Comparison of ENCODE assay signal across 9 mouse cellular contexts in the genomic region with DNA sequence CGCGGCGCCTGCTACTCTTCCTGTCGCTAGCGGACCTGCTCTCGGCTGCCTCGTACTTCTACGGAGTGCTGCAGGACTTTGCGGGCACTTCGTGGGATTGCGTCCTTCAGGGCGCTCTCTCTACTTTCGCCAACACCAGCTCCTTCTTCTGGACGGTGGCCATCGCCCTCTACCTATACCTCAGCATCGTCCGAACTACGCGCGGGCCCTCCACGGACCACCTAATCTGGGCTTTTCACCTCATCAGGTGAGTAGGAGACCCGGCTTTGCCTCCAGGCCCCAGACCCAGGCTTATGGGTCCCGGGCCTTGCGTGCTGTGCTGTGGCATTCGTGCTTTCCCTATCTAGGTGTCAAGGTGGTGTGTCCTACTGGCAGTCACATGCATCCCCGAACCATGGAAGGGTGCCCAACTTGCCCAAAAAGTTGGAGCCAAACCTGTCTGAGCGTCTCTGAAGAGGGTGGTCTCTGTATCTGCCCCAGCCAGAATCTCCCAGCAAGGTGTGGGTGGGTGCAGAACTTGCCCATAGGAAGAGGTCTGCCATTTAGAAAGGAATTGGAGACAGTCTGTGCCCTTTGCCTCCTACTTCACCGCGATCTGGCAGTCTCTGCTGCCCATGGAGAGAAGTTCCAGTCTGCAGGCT. TPM values are rescaled to one million over a fixed set of nuclear protein-coding genes. Genes with fewer than 3 reads are reported as not detected.
DNase-seq lines count a peak whose midpoint lies in the region; ATAC-seq lines count a peak whose summit lies in the region.
"Had no signal": no experiment of that assay in that cellular context is flagged by ENCODE, and none has a peak within 500 bp of the region (broad histone marks: within the 10 kb centered on the region; RNA-seq: fewer than 3 reads in every experiment).

No protein-coding gene starts in this region.

- ATAC-seq in heart, embryonic 11.5 days (replicated peaks; ENCODE audit: insufficient number of reproducible peaks, low FRiP score, low TSS enrichment), result no peak; the same call in 1 of the 2 replicates
- ATAC-seq in hindbrain, embryonic 14.5 days (ENCODE audit: low FRiP score), result no peak
- no peak for ATAC-seq in midbrain, embryonic 14.5 days (ENCODE audit: low FRiP score, low TSS enrichment)

- peak overlapping the region; percentile 8; the same call in 1 of the 2 replicates for H3K27ac ChIP-seq in heart, embryonic 11.5 days (ENCODE audit: low read depth, low read length)
- H3K27ac ChIP-seq in brown adipose tissue, adult 24 weeks (replicated peaks; ENCODE audit: low read depth, low read length), result peak overlapping the region; percentile 24; the same call in 1 of the 2 replicates
- no peak overlapping the region for H3K27ac ChIP-seq in hindbrain, embryonic 14.5 days
- H3K27ac ChIP-seq in midbrain, embryonic 14.5 days (replicated peaks; ENCODE audit: low read depth, low read length), result no peak overlapping the region

- DNase-seq in heart, postnatal 36 days, result no peak
- no peak for DNase-seq in hindbrain, embryonic 14.5 days (ENCODE audit: low spot score)
- DNase-seq in midbrain, embryonic 14.5 days, result no peak
- no peak for DNase-seq in left cerebral cortex, postnatal 14 days (ENCODE audit: low spot score in 2 of 2)
- no peak for DNase-seq in thymus, postnatal 25 days
- DNase-seq in adrenal gland, postnatal 10 days, result no peak

- H3K4me2 ChIP-seq in heart, embryonic 11.5 days, result peak overlapping the region; percentile 87
- peak overlapping the region; percentile 96 for H3K4me2 ChIP-seq in hindbrain, embryonic 14.5 days (replicated peaks)
- peak overlapping the region; percentile 99 for H3K4me2 ChIP-seq in midbrain, embryonic 14.5 days (ENCODE audit: low read length)

- peaks cover 19% of the 10 kb centered on the region for H3K27me3 ChIP-seq in heart, embryonic 11.5 days (ENCODE audit: control insufficient read depth, insufficient read depth, low read length)
- peaks cover 19% of the 10 kb centered on the region for H3K27me3 ChIP-seq in hindbrain, embryonic 14.5 days (ENCODE audit: control insufficient read depth, insufficient read depth, low read length)
- H3K27me3 ChIP-seq in midbrain, embryonic 14.5 days (ENCODE audit: control insufficient read depth, insufficient read depth, low read length), result peaks cover 21% of the 10 kb centered on the region; the same call in 1 of the 2 replicates

- no peaks in the 10 kb centered on the region for H3K9me3 ChIP-seq in heart, embryonic 11.5 days (replicated peaks; ENCODE audit: control insufficient read depth, low read length)
- H3K9me3 ChIP-seq in hindbrain, embryonic 14.5 days (ENCODE audit: control insufficient read depth, low read length), result no peaks in the 10 kb centered on the region
- no peaks in the 10 kb centered on the region for H3K9me3 ChIP-seq in midbrain, embryonic 14.5 days (ENCODE audit: control insufficient read depth, low read length)

- H3K9ac ChIP-seq in heart, embryonic 11.5 days (ENCODE audit: low read depth, low read length), result peak overlapping the region; percentile 69
- H3K9ac ChIP-seq in hindbrain, embryonic 14.5 days, result peak overlapping the region; percentile 58
- H3K9ac ChIP-seq in midbrain, embryonic 14.5 days (replicated peaks; ENCODE audit: low read length), result peak overlapping the region; percentile 45

- 16% methylated on average over 29 of the region's 29 CpGs for WGBS in heart, embryonic 11.5 days (ENCODE audit: insufficient replicate concordance)
- WGBS in hindbrain, embryonic 14.5 days, result 17% methylated on average over 29 of the region's 29 CpGs
- WGBS in midbrain, embryonic 14.5 days, result 16% methylated on average over 29 of the region's 29 CpGs

- peak overlapping the region; percentile 54 for H3K4me3 ChIP-seq in heart, embryonic 11.5 days (ENCODE audit: low read depth, low read length)
- peak overlapping the region; percentile 79 for H3K4me3 ChIP-seq in brown adipose tissue, adult 24 weeks (ENCODE audit: insufficient read depth, low read depth, low read length)
- peak overlapping the region; percentile 51 for H3K4me3 ChIP-seq in hindbrain, embryonic 14.5 days (replicated peaks; ENCODE audit: low read length)
- peak overlapping the region; percentile 50 for H3K4me3 ChIP-seq in midbrain, embryonic 14.5 days (replicated peaks; ENCODE audit: low read depth, low read length)

- intact Hi-C loops in heart, postnatal 36 days (cut with DNase I), result no loop called here
- intact Hi-C loops in left cerebral cortex, postnatal 14 days (cut with DNase I), result no loop called here

- no peaks in the 10 kb centered on the region for H3K36me3 ChIP-seq in heart, embryonic 11.5 days (ENCODE audit: control insufficient read depth, insufficient read depth, low read length)
- H3K36me3 ChIP-seq in hindbrain, embryonic 14.5 days (replicated peaks; ENCODE audit: control insufficient read depth, insufficient read depth), result no peaks in the 10 kb centered on the region
- H3K36me3 ChIP-seq in midbrain, embryonic 14.5 days (ENCODE audit: control insufficient read depth, insufficient read depth, low read length), result no peaks in the 10 kb centered on the region

- H3K4me1 ChIP-seq in heart, embryonic 11.5 days (ENCODE audit: control insufficient read depth, insufficient read depth, low read length), result peaks cover 17% of the 10 kb centered on the region
- H3K4me1 ChIP-seq in brown adipose tissue, adult 24 weeks (ENCODE audit: control insufficient read depth, insufficient read depth, insufficient read length, low read length), result peaks cover 11% of the 10 kb centered on the region
- peaks cover 8% of the 10 kb centered on the region for H3K4me1 ChIP-seq in hindbrain, embryonic 14.5 days (replicated peaks; ENCODE audit: control insufficient read depth, insufficient read depth, low read length)
- H3K4me1 ChIP-seq in midbrain, embryonic 14.5 days (ENCODE audit: control insufficient read depth, insufficient read depth, low read length), result peaks cover 8% of the 10 kb centered on the region; the same call in 1 of the 2 replicates

RNA-seq across cellular contexts. Expression of a gene that starts 0.8 kb away (rescaled TPM):
- polyA plus RNA-seq in heart, embryonic 11.5 days (2014; fragmentation: Nextera tagmentation; extraction: Ambion mirVana), result 1.3 and 1.5 TPM in 2 replicates
- 10 to 100 TPM; 26.7 to 41.1 TPM for total RNA-seq in heart, postnatal 36 days (2021)
- 2.0 and 2.4 TPM in 2 replicates for polyA plus RNA-seq in brown adipose tissue, adult 24 weeks (2012; ENCODE audit: insufficient read depth, insufficient read length, missing spikeins)
- polyA plus RNA-seq in hindbrain, embryonic 14.5 days (2014; fragmentation: Nextera tagmentation; extraction: Ambion mirVana), result 0.33 and 0.39 TPM in 2 replicates
- polyA plus RNA-seq in midbrain, embryonic 14.5 days (2014; fragmentation: Nextera tagmentation; extraction: Ambion mirVana), result 0.11 and 0.25 TPM in 2 replicates
- 1 to 10 TPM in 1 of 2 experiments, under 1 TPM in 1; 0.75 to 1.3 TPM for total RNA-seq in left cerebral cortex, postnatal 14 days (2021)
- total RNA-seq in adrenal gland, postnatal 10 days (2021), result 1 to 10 TPM; 2.7 to 4.9 TPM

RNA-seq across cellular contexts. Expression of a gene that starts 31.1 kb away (rescaled TPM):
- 0.79 and 1.3 TPM in 2 replicates for polyA plus RNA-seq in heart, embryonic 11.5 days (2014; fragmentation: Nextera tagmentation; extraction: Ambion mirVana)
- under 1 TPM; 0.11 TPM for total RNA-seq in heart, postnatal 36 days (2021)
- polyA plus RNA-seq in brown adipose tissue, adult 24 weeks (2012; ENCODE audit: insufficient read depth, insufficient read length, missing spikeins), result 46.1 and 72.4 TPM in 2 replicates
- 2.4 and 2.8 TPM in 2 replicates for polyA plus RNA-seq in hindbrain, embryonic 14.5 days (2014; fragmentation: Nextera tagmentation; extraction: Ambion mirVana)
- polyA plus RNA-seq in midbrain, embryonic 14.5 days (2014; fragmentation: Nextera tagmentation; extraction: Ambion mirVana), result 1.4 and 1.5 TPM in 2 replicates
- 1 to 10 TPM; 5.1 to 5.3 TPM for total RNA-seq in left cerebral cortex, postnatal 14 days (2021)
- under 1 TPM; 0.27 to 0.75 TPM for total RNA-seq in adrenal gland, postnatal 10 days (2021)
- total RNA-seq: hematopoietic stem cell, adult 5-6 weeks had no signal

Comparison
In these comparisons a context has a peak if more than half of its experiments do, and no peak if none do; other contexts are left out.
1. H3K27ac ChIP-seq: peak in heart, embryonic 11.5 days (single experiment) and brown adipose tissue, adult 24 weeks (single experiment); none in hindbrain, embryonic 14.5 days (single experiment) and midbrain, embryonic 14.5 days (single experiment).
2. RNA of a gene that starts 31.1 kb away (polyA plus RNA-seq): 46.1 to 72.4 TPM in brown adipose tissue, adult 24 weeks; 2.4 to 2.8 TPM in hindbrain, embryonic 14.5 days, 1.4 to 1.5 TPM in midbrain, embryonic 14.5 days and 0.79 to 1.3 TPM in heart, embryonic 11.5 days; every median in the first group is over 10 times any median in the second.
3. Peak in every context shown above with its lines, with median percentiles within 50 percentile points of each other: H3K4me2 ChIP-seq, H3K4me3 ChIP-seq and H3K9ac ChIP-seq.